In the genomic region with DNA sequence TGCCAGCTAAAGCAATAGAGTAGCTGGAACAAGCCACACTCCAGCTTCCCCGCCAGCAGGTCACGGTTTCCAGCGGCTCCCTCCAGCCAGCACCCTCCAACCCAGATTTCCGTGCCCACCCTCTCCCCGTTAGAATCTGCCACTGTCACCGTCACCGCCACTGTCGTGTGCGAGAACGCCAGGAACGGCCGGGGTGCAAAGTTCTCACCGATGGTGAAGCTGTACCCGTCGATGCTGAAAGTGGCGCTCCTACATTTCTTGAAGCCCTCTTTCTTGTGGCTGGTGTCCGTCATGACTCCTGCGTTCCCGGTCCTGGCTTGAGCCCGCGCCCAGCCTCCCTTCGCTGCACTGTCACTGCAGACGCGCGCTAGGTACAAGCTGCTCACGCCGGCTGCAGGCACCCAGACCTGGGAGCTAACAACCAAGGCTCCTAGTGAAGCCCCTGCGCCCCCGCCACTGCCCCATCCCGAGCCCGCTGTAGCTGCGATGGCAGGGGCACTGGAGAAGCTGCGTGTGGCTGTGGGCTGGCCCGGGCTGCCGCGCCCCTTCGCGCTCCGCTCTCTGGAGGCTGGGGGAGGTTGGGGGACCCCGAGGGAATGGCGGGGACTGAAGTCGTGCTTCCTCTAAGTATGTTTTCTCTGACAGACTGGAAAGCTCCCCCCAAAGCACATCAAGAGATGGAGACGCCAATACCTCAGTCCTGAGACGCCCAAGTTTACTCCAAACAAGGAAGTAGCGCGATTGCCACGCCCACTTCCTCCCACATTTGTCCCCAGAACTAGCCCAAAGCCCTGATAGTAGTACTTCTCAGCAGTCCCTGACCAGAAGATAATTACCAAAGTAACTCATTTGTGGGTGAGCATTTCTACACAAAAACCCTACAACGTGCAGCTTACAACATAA, we compare ENCODE assay signal across 8 mouse cellular contexts. TPM values are rescaled to one million over a fixed set of nuclear protein-coding genes. Genes with fewer than 3 reads are reported as not detected.
DNase-seq lines count a peak whose midpoint lies in the region; ATAC-seq lines count a peak whose summit lies in the region.

A gene (minus strand): TSS at position 634 of the 903 bp plus-strand sequence.

- under 1% methylated on average over 48 of the region's 48 CpGs for WGBS in forebrain, embryonic 15.5 days
- under 1% methylated on average over 48 of the region's 48 CpGs for WGBS in hindbrain, embryonic 15.5 days
- WGBS in limb, embryonic 15.5 days, result 1% methylated on average over 48 of the region's 48 CpGs
- whole genome bisulfite sequencing in midbrain, embryonic 14.5 days, result 1% methylated on average over 48 of the region's 48 CpGs

- intact Hi-C loops in gastrocnemius, postnatal 36 days (cut with DNase I), result no loop called here

- H3K4me2 ChIP-seq in forebrain, embryonic 15.5 days (replicated peaks), result peak within 1 kb of the TSS; percentile 99
- peak within 1 kb of the TSS; percentile 98 for H3K4me2 ChIP-seq in hindbrain, embryonic 15.5 days
- H3K4me2 ChIP-seq in limb, embryonic 15.5 days, result peak within 1 kb of the TSS; percentile 99
- peak within 1 kb of the TSS; percentile 94 for H3K4me2 ChIP-seq in midbrain, embryonic 14.5 days (ENCODE audit: low read length)

- peak; percentile 80 for ATAC-seq in forebrain, embryonic 15.5 days (replicated peaks)
- ATAC-seq in hindbrain, embryonic 15.5 days (ENCODE audit: low FRiP score, low read depth), result peak; percentile 89
- no peak for ATAC-seq in limb, embryonic 15.5 days (ENCODE audit: insufficient number of reproducible peaks, low FRiP score, low TSS enrichment, low read depth)
- ATAC-seq in midbrain, embryonic 14.5 days (ENCODE audit: low FRiP score, low TSS enrichment), result peak; percentile 64

- no peaks in the 10 kb centered on the region for H3K27me3 ChIP-seq in forebrain, embryonic 15.5 days
- H3K27me3 ChIP-seq in hindbrain, embryonic 15.5 days, result no peaks in the 10 kb centered on the region
- H3K27me3 ChIP-seq in limb, embryonic 15.5 days, result no peaks in the 10 kb centered on the region
- no peaks in the 10 kb centered on the region for H3K27me3 ChIP-seq in midbrain, embryonic 14.5 days (ENCODE audit: control insufficient read depth, insufficient read depth, low read length)

- H3K9ac ChIP-seq in forebrain, embryonic 15.5 days (replicated peaks), result peak within 1 kb of the TSS; percentile 71
- peak within 1 kb of the TSS; percentile 69 for H3K9ac ChIP-seq in hindbrain, embryonic 15.5 days
- peak within 1 kb of the TSS; percentile 48 for H3K9ac ChIP-seq in limb, embryonic 15.5 days
- H3K9ac ChIP-seq in midbrain, embryonic 14.5 days (replicated peaks; ENCODE audit: low read length), result peak within 1 kb of the TSS; percentile 64

- peak; percentile 28 for DNase-seq in gastrocnemius, postnatal 10 days
- no peak for DNase-seq in gastrocnemius, postnatal 36 days
- peak; percentile 66 for DNase-seq in c-Kit-positive CD71-negative TER-119-negative erythroid progenitor cells, embryonic 14.5 days (ENCODE audit: low read depth)
- peak; percentile 69 for DNase-seq in midbrain, embryonic 14.5 days
- peak; percentile 52 for DNase-seq in testis, postnatal 10 days (ENCODE audit: low spot score)

- H3K4me3 ChIP-seq in forebrain, embryonic 15.5 days, result peak within 1 kb of the TSS; percentile 85
- H3K4me3 ChIP-seq in hindbrain, embryonic 15.5 days, result peak within 1 kb of the TSS; percentile 70
- H3K4me3 ChIP-seq in limb, embryonic 15.5 days, result peak within 1 kb of the TSS; percentile 63
- H3K4me3 ChIP-seq in midbrain, embryonic 14.5 days (replicated peaks; ENCODE audit: low read depth, low read length), result peak within 1 kb of the TSS; percentile 69

- H3K4me1 ChIP-seq in forebrain, embryonic 15.5 days, result peaks cover 5% of the 10 kb centered on the region; the same call in 1 of the 2 replicates
- H3K4me1 ChIP-seq in hindbrain, embryonic 15.5 days (replicated peaks), result 0 out of 2 replicates have a peak, but pooled peaks cover 4% of the 10 kb centered on the region
- peaks cover 6% of the 10 kb centered on the region; the same call in 1 of the 2 replicates for H3K4me1 ChIP-seq in limb, embryonic 15.5 days
- no peaks in the 10 kb centered on the region for H3K4me1 ChIP-seq in midbrain, embryonic 14.5 days (ENCODE audit: control insufficient read depth, insufficient read depth, low read length)

- no peaks in the 10 kb centered on the region for H3K9me3 ChIP-seq in forebrain, embryonic 15.5 days
- no peaks in the 10 kb centered on the region for H3K9me3 ChIP-seq in hindbrain, embryonic 15.5 days
- no peaks in the 10 kb centered on the region for H3K9me3 ChIP-seq in limb, embryonic 15.5 days
- H3K9me3 ChIP-seq in midbrain, embryonic 14.5 days (ENCODE audit: control insufficient read depth, low read length), result no peaks in the 10 kb centered on the region

- no peaks in the 10 kb centered on the region for H3K36me3 ChIP-seq in forebrain, embryonic 15.5 days
- no peaks in the 10 kb centered on the region for H3K36me3 ChIP-seq in hindbrain, embryonic 15.5 days
- no peaks in the 10 kb centered on the region for H3K36me3 ChIP-seq in limb, embryonic 15.5 days
- H3K36me3 ChIP-seq in midbrain, embryonic 14.5 days (ENCODE audit: control insufficient read depth, insufficient read depth, low read length), result no peaks in the 10 kb centered on the region

- H3K27ac ChIP-seq in forebrain, embryonic 15.5 days (replicated peaks), result no peak within 1 kb of the TSS
- H3K27ac ChIP-seq in hindbrain, embryonic 15.5 days (replicated peaks), result peak within 1 kb of the TSS; percentile 66
- no peak within 1 kb of the TSS for H3K27ac ChIP-seq in limb, embryonic 15.5 days
- no peak within 1 kb of the TSS for H3K27ac ChIP-seq in midbrain, embryonic 14.5 days (replicated peaks; ENCODE audit: low read depth, low read length)

RNA-seq across cellular contexts. Expression of the gene that starts here (rescaled TPM):
- total RNA-seq in gastrocnemius, postnatal 10 days (2021), result 1 to 10 TPM; 2.0 to 3.5 TPM
- total RNA-seq in gastrocnemius, postnatal 36 days (2021), result under 1 TPM; 0.41 to 0.47 TPM
- 8.8 and 9.6 TPM in 2 replicates for polyA plus RNA-seq in forebrain, embryonic 15.5 days (2015; fragmentation: Nextera tagmentation; extraction: Ambion mirVana)
- 18.6 and 23.7 TPM in 2 replicates for polyA plus RNA-seq in hindbrain, embryonic 15.5 days (2015; fragmentation: Nextera tagmentation; extraction: Ambion mirVana)
- 1.6 and 2.3 TPM in 2 replicates for polyA plus RNA-seq in limb, embryonic 15.5 days (2015; fragmentation: Nextera tagmentation; extraction: Ambion mirVana)
- 12.8 and 13.9 TPM in 2 replicates for polyA plus RNA-seq in midbrain, embryonic 14.5 days (2014; fragmentation: Nextera tagmentation; extraction: Ambion mirVana)

Comparison
In these comparisons a context has a peak if more than half of its experiments do, and no peak if none do; other contexts are left out.
1. DNase-seq: peak in gastrocnemius, postnatal 10 days (single experiment), c-Kit-positive CD71-negative TER-119-negative erythroid progenitor cells, embryonic 14.5 days (single experiment), midbrain, embryonic 14.5 days (single experiment) and testis, postnatal 10 days (single experiment); none in gastrocnemius, postnatal 36 days (0 of 2).
2. Peak in every context shown above with its lines, with median percentiles within 50 percentile points of each other: H3K4me2 ChIP-seq, H3K4me3 ChIP-seq and H3K9ac ChIP-seq.